Mouse (Mus musculus) midbrain, embryonic 12.5 days (tissue): Measurements from ENCODE around the gene Zfp839. TPM values are rescaled to one million over a fixed set of nuclear protein-coding genes. Genes with fewer than 3 reads are reported as not detected.
A peak's percentile ranks its signal among the peaks of the same experiment; 100 is the strongest.

ENCODE experiments used
- ATAC-seq: fragments of 200-750 bp; cut with Nextera tagmentation; 2 replicates; pipeline ENCODE4 v1.8.0; 2017; ENCODE audit warnings: low read depth, moderate TSS enrichment, moderate library complexity; ENCODE audit not compliant: low FRiP score
- H3K27ac ChIP-seq: fragments of 300-500 bp; sonication (generic); replicated peaks from 2 replicates; pipeline ENCODE4 v1.5.1; 2016; ENCODE audit warnings: mild to moderate bottlenecking
- H3K27me3 ChIP-seq: fragments of 300-500 bp; sonication (generic); 2 replicates; pipeline ENCODE4 v1.6.1; 2016; ENCODE audit warnings: mild to moderate bottlenecking
- H3K36me3 ChIP-seq: fragments of 300-500 bp; sonication (generic); 2 replicates; pipeline ENCODE4 v1.6.1; 2016
- H3K4me1 ChIP-seq: fragments of 300-500 bp; sonication (generic); 2 replicates; pipeline ENCODE4 v1.6.1; 2016
- H3K4me2 ChIP-seq: fragments of 300-500 bp; sonication (generic); replicated peaks from 2 replicates; pipeline ENCODE4 v1.6.1; 2016; ENCODE audit warnings: mild to moderate bottlenecking, moderate library complexity
- H3K4me3 ChIP-seq: fragments of 300-500 bp; sonication (generic); 2 replicates; pipeline ENCODE4 v1.5.1; 2016; ENCODE audit warnings: mild to moderate bottlenecking
- H3K9ac ChIP-seq: fragments of 300-500 bp; sonication (generic); replicated peaks from 2 replicates; pipeline ENCODE4 v1.6.1; 2016; ENCODE audit warnings: mild to moderate bottlenecking, moderate library complexity
- H3K9me3 ChIP-seq: fragments of 300-500 bp; sonication (generic); 2 replicates; pipeline ENCODE4 v1.6.1; 2016; ENCODE audit warnings: mild to moderate bottlenecking
- WGBS: fragments of 180-500 bp; shearing (Covaris S2); methylation state at CpG from one replicate; pipeline ENCODE4 v1.1.7; 2016; 5-methylcytosine and 5-hydroxymethylcytosine counted together
- polyA plus RNA-seq: library from polyadenylated mRNA; unstranded; fragments of >200 nt; fragmentation: Nextera tagmentation; extraction: Ambion mirVana; gene quantifications from 2 replicates; pipeline ENCODE4 v1.2.1, GENCODE M21; 2016

The Zfp839 gene
- polyA plus RNA-seq, result 3.9 and 5.1 TPM in 2 replicates

DNA sequence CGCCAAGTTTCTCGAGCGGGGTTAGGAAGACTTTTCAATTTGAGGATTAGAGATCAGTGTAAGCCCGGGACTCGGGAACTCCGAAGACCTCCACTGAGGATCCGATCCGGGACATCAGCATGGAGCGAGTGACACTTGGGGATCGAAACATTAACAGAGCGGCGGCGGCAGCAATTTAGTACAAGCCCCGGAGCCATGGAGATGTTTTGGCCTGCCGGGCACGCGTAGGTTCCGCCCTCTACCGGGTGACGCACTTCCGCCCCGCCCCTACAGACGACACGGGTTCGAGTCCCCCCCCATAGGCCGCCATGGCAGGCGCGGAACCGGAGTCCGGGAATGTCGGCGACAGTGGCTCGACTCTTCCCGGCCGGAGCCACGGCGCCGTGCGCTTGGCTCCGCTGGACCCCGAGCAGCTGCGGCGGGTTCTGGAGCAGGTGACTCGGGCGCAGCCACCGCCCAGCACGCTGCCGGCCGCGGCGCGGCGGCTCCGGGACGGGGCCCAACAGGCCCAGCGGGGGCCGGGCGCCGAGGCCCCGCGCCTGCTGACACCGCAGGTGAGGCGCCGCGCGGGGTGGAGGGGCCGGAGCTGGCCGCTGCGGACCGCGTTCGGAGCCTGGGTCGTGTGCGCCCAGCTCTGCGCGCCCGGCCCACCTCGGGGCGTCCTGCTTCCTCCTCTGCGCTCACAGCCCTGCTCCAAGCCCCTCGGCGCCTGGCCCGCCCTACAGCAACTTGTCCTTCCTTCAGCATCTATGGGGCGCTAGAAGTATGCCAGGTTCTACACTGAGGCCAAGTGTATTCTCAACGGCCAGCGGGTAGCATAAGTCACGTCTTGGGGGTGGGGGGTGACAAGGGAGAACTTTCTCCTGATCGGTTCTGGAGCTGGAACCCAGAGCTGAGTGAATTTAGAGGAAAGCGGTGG lies at the start of gene Zfp839:
TSS of gene Zfp839 (plus strand) at position 244 of the 919 bp plus-strand sequence.
- under 1% methylated on average over 87 of the region's 89 CpGs for WGBS
- peak within 1 kb of the TSS; percentile 42 for H3K27ac ChIP-seq
- H3K9me3 ChIP-seq, result no peaks in the 10 kb centered on the region
- peaks cover 18% of the 10 kb centered on the region for H3K4me1 ChIP-seq
- peak within 1 kb of the TSS; percentile 97 for H3K4me3 ChIP-seq
- 0 out of 2 replicates have a peak, but pooled peaks cover 3% of the 10 kb centered on the region for H3K36me3 ChIP-seq
- peak within 1 kb of the TSS; percentile 78 for H3K4me2 ChIP-seq
- H3K9ac ChIP-seq, result peak within 1 kb of the TSS; percentile 93
- peaks cover 30% of the 10 kb centered on the region for H3K27me3 ChIP-seq
- peak; percentile 82 for ATAC-seq

DNA sequence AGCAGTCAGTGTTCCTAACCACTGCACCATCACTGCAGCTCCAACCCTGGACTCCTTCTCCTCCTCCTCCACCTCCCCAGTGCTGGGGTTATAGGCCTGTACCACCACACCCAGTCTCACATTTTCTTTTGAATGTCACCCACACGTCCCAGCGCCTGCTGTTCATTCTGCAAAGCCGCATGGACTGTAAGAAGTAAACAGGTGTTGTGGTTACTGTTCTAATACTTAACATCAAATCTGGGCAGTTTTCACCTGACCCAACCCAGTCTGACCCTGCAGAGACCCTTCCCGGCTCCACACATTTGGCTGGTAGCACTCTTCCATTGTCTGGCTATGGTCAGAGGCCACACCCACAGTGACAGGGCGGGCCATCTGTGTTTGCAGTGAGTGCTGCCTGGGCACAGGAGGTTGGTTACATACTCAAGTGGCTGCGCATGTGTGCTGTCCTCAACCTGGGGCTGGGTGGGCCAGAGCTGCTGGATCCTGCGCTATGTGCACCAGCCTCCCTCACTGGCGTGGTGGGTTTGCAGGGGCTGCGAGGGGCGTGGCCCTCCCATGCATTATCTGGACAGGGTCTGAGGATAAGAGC lies 48.1 kb upstream of the Zfp839 start:
- no peak overlapping the region for H3K4me2 ChIP-seq
- H3K9ac ChIP-seq, result no peak overlapping the region
- peaks cover 13% of the 10 kb centered on the region for H3K4me1 ChIP-seq
- 83% methylated on average over 10 of the region's 10 CpGs for WGBS
- H3K4me3 ChIP-seq, result no peak overlapping the region
- no peaks in the 10 kb centered on the region for H3K9me3 ChIP-seq
- H3K27ac ChIP-seq, result no peak overlapping the region
- no peaks in the 10 kb centered on the region for H3K36me3 ChIP-seq
- ATAC-seq, result no peak
- no peaks in the 10 kb centered on the region for H3K27me3 ChIP-seq

DNA sequence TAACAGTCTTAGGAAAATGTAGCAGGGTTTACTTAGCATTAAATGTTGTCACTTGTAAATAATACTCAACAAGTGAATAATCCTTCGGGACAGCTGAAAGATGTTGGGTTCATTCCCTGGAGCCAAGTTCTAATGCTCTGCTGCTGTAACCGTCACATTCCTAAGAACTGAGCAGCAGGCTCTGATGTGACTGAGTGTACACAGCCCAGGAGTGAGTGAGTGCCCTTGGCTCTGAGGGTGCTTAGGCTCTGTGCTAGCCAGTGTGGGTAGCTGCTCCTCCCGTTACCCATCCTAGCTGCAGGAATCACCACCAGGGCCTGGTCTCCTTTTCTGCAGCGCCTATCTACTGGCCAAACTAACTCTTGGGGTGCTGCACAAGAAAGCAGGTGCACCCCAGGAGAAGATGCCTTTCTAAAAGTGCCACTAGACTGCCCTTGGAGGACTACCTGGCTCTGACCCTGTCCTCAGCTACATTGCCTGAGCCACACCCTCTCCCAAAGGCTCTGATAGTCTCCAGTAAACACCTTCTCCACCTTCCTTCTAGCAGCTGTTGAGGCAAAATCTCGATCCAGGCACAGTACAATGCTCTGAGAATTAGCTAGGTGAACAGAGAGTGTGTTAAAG lies 47.3 kb upstream of the Zfp839 start:
- no peak for ATAC-seq
- no peak overlapping the region; the same call in 1 of the 2 replicates for H3K9ac ChIP-seq
- no peaks in the 10 kb centered on the region for H3K27me3 ChIP-seq
- no peak overlapping the region for H3K27ac ChIP-seq
- WGBS, result 91% methylated on average over 5 of the region's 5 CpGs
- peaks cover 3% of the 10 kb centered on the region for H3K36me3 ChIP-seq
- H3K9me3 ChIP-seq, result no peaks in the 10 kb centered on the region
- peaks cover 14% of the 10 kb centered on the region for H3K4me1 ChIP-seq
- H3K4me2 ChIP-seq, result no peak overlapping the region
- H3K4me3 ChIP-seq, result no peak overlapping the region

DNA sequence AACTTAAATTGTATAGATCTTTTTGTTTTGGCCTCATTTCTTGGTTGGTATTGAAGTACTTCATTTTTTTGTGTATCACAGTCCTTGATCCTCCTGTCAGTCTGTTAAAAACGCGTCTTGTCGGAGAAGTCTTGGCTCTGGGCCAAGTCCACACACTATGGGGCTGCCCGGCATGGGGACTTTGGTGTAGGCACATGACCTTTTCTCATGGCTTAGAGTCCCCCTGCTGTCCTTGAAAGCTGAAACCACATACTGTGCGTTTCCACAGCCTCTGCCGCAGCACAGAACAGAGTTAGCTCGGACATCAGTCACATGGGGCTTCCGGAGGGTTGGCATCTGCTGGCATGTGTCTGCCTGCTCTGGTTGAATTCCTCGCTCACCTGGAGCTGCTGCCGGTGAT lies 45.8 kb upstream of the Zfp839 start:
- Histone ChIP-seq H3K27me3 (no peaks in the 10 kb centered on the region), H3K4me1 (peaks cover 25% of the 10 kb centered on the region), H3K9ac (no peak overlapping the region), H3K4me3 (no peak overlapping the region), H3K9me3 (no peaks in the 10 kb centered on the region), H3K27ac (no peak overlapping the region; the same call in 1 of the 2 replicates), H3K4me2 (no peak overlapping the region), H3K36me3 (peaks cover 6% of the 10 kb centered on the region)
- 30% methylated on average over 10 of the region's 10 CpGs for WGBS
- ATAC-seq, result peak; percentile 60

DNA sequence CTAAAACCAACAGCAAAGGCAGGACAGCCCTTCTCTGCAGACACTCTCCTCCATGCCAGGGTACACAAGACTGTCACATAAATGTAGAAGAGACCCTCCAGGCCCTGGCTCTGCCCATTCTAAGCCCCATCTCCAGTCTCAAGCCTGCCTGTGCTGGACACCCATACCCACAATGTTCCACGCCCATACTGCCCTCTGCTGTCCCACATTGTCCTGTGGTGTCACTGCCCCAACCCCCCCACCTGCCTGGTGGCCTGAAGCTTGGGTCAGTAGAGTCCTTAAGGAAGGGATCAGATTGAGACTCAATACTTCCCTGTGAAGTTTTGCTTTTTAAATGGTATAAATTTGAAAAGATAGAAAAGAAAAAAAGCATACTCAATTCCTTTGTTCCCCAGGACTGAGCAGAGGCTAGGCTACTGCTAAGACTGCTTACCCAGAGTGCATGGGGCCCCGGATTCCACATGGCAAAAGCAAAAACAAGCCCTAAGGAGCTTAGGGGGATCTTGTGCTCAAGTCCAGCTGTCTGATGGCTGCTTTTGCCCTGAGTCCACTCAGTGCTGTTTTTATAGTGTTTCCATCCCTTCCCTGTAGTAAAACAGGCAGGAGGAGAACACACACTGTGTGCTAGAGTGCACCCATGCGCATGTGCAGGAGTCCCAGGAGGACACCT lies 43.6 kb upstream of the Zfp839 start:
- no peak for ATAC-seq
- Histone ChIP-seq H3K4me1 (peaks cover 25% of the 10 kb centered on the region), H3K4me2 (no peak overlapping the region), H3K36me3 (peaks cover 8% of the 10 kb centered on the region), H3K27ac (no peak overlapping the region), H3K4me3 (no peak overlapping the region), H3K9me3 (no peaks in the 10 kb centered on the region), H3K27me3 (no peaks in the 10 kb centered on the region), H3K9ac (no peak overlapping the region)
- 64% methylated on average over 3 of the region's 3 CpGs for whole genome bisulfite sequencing

DNA sequence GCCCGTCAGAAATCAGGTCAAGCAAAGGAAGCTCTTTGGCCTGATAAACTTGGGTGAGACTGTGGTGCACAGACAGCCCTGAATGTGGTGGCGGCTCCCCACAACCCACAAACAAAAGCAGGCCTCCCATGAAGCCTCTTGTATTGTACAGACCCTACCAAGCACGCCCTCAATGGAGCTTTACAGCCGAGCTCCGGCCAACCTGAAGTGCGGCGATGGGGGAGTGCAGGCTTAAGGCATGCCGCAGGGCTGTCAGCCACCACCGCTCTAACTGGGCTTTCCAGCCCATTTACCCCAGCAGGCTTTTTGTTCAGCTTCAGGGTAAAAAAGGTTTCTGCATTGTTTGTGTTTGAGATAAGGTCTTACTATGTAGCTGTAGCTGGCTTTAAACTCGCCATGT lies 41.6 kb upstream of the Zfp839 start:
- H3K36me3 ChIP-seq, result peaks cover 18% of the 10 kb centered on the region
- peaks cover 21% of the 10 kb centered on the region for H3K4me1 ChIP-seq
- H3K4me2 ChIP-seq, result no peak overlapping the region
- no peak overlapping the region for H3K4me3 ChIP-seq
- ATAC-seq, result no peak
- WGBS, result 26% methylated on average over 10 of the region's 10 CpGs
- no peaks in the 10 kb centered on the region for H3K9me3 ChIP-seq
- no peak overlapping the region for H3K9ac ChIP-seq
- no peak overlapping the region for H3K27ac ChIP-seq
- H3K27me3 ChIP-seq, result no peaks in the 10 kb centered on the region

DNA sequence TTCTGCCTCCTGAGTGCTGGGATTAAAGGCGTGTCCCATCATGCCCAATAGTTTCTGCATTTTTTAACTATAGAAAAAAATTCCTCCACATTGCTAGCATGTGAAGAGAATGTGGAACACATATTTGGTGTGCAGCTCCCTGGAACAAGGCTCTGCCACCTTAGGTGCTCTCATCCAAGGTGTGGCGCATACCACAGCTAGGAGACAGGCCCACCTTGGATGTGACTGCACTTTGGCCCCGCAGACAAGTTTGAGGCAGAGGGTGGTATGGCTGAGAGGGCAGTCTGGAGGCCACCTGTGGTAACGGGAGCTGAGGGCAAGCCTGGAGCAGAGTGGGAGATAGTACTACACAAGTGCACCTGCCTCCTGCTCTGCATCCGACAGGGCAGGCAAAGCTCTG lies 41.2 kb upstream of the Zfp839 start:
- Histone ChIP-seq H3K4me2 (no peak overlapping the region), H3K9me3 (no peaks in the 10 kb centered on the region), H3K4me1 (peaks cover 21% of the 10 kb centered on the region), H3K27ac (no peak overlapping the region), H3K27me3 (no peaks in the 10 kb centered on the region), H3K36me3 (peaks cover 20% of the 10 kb centered on the region), H3K9ac (no peak overlapping the region), H3K4me3 (no peak overlapping the region)
- WGBS, result 88% methylated on average over 5 of the region's 5 CpGs
- no peak for ATAC-seq

DNA sequence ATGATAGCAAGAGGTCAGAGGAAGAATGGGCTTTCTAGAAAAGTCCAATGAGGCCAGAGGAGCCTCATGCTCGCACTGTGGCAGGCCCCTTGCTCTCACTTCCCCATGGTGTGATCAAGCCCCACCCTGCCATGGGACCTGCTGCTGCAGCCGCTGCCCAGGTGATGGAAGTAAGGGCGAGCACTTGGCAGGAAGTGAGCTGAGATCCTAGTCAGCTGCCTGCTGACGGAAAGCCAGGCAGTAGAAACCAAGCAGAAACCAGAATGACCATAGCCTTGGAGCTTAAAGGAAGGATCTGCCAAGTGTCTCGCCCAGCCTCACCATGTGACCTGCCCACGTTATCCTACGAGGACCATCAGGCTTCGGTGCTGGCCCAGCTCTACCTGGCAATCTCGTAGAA lies 36.9 kb upstream of the Zfp839 start:
- Histone ChIP-seq H3K4me1 (peaks cover 7% of the 10 kb centered on the region; the same call in 1 of the 2 replicates), H3K27me3 (no peaks in the 10 kb centered on the region), H3K4me3 (no peak overlapping the region), H3K27ac (no peak overlapping the region), H3K9me3 (no peaks in the 10 kb centered on the region), H3K4me2 (no peak overlapping the region), H3K36me3 (peaks cover 15% of the 10 kb centered on the region), H3K9ac (no peak overlapping the region)
- 96% methylated on average over 9 of the region's 9 CpGs for whole genome bisulfite sequencing
- no peak for ATAC-seq

DNA sequence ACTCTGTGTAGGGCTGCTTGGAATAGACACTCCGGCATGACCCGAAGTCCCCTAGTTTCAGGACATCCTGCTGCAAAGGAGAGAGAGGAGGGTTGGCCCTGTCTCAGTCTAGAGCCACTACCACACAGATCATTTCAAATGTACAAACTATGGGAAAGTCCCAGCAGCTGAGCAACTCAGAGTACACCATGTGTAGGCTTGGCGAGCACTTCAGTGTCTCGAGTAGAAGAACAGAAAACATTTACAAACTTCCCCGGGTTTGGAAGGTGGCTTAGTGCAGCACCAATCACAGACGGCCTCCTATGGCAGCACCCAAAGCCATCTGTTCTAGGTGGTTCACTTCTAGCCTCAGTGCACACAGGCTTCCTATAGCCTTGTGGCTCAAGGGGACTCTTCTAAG lies 36.4 kb upstream of the Zfp839 start:
- Histone ChIP-seq H3K4me1 (0 out of 2 replicates have a peak, but pooled peaks cover 2% of the 10 kb centered on the region), H3K36me3 (peaks cover 15% of the 10 kb centered on the region; the same call in 1 of the 2 replicates), H3K9me3 (no peaks in the 10 kb centered on the region), H3K4me2 (no peak overlapping the region), H3K4me3 (no peak overlapping the region), H3K27ac (no peak overlapping the region), H3K9ac (no peak overlapping the region), H3K27me3 (no peaks in the 10 kb centered on the region)
- 95% methylated on average over 6 of the region's 6 CpGs for WGBS
- no peak for ATAC-seq

DNA sequence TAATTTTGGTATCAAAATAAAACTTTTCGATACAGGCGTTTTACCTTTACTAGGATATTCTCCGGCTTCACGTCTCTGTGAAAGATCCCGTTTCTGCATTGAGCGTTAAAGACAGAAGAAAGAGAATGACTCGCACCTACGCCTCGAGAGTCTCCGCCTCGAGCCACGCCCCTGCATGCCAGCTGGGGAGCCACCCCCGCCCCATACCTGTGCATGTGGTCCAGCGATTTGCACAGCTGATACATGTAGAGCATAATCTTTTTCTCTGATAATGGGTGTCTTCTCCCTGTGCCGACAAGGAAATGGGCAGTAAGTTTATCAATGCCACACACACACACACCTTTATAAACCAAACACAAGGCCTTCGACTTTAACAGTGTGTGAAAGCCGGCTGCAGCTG lies 35.1 kb upstream of the Zfp839 start:
- Histone ChIP-seq H3K27me3 (no peaks in the 10 kb centered on the region), H3K9me3 (no peaks in the 10 kb centered on the region), H3K27ac (no peak overlapping the region), H3K9ac (no peak overlapping the region), H3K4me3 (no peak overlapping the region), H3K36me3 (peaks cover 12% of the 10 kb centered on the region; the same call in 1 of the 2 replicates), H3K4me1 (no peaks in the 10 kb centered on the region), H3K4me2 (no peak overlapping the region)
- 81% methylated on average over 17 of the region's 17 CpGs for WGBS
- ATAC-seq, result no peak

DNA sequence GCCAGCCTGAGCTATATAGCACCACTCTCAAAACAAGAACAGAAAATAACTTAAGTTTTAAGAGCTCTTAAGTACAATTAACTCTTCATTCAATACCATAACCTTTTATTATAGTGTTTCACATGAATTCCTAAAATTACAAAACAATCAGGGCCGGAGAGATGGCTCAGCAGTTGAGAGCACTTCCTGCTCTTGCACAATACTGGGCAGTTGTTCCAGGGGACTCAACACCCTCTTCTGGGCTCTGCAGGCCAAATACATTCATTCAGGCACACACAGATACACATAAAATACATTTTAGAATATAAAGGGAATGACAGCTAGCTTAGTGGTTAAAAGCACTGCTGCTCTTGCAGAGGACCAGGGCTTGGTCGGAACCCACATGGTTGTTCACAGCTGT lies 33.2 kb upstream of the Zfp839 start:
- Histone ChIP-seq H3K4me3 (no peak overlapping the region), H3K36me3 (peaks cover 12% of the 10 kb centered on the region; the same call in 1 of the 2 replicates), H3K27me3 (no peaks in the 10 kb centered on the region), H3K4me2 (no peak overlapping the region), H3K27ac (no peak overlapping the region), H3K4me1 (no peaks in the 10 kb centered on the region), H3K9ac (no peak overlapping the region), H3K9me3 (no peaks in the 10 kb centered on the region)
- no peak for ATAC-seq
- WGBS, result 98% methylated on average over 2 of the region's 2 CpGs
